Mouse (Mus musculus) CH12.LX (cell line): ENCODE data around the gene Sgms1.

Experiments used
- JUND ChIP-seq: conservative IDR thresholded peaks from 2 replicates; pipeline ENCODE4 v1.6.1; 2011; ENCODE audit warnings: low read depth, low read length, improper control_type of control experiment
- TCF12 ChIP-seq: IDR thresholded peaks from 2 replicates; pipeline ENCODE4 v1.6.1; 2014; ENCODE audit warnings: low read depth, mild to moderate bottlenecking, inconsistent platforms, low read length, improper control_type of control experiment

DNA sequence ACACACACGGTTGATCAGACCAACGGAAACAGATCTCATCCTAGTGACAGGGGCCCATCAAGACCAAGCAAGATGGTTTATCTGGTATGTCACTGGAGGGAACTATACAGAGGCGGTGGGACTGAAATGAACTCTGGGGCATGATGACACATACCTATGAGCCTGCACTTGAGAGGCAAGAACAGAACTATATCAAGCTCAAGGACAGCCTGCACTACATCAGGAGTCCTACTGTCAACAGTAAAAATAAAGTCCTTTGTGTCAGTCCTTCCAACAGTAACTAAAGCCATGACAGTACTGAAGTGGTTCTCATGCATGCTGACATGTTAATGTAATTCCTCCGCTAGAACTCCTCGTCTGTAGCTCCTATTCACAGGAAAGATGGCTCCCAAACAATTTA is 49.3 kb downstream of the Sgms1 start:
- no peak for TF ChIP-seq TCF12
- no peak for TF ChIP-seq JUND
